Mouse (Mus musculus) spleen, adult 2 months (tissue): ENCODE data around the gene Thoc2.

Experiments used
- CTCF ChIP-seq: fragments of 200-500 bp; IDR thresholded peaks from 2 replicates; pipeline ENCODE4 v1.5.1; 2011; ENCODE audit warnings: mild to moderate bottlenecking, inconsistent platforms; ENCODE audit not compliant: insufficient read depth, insufficient read length, insufficient replicate concordance; ENCODE audit errors: extremely low read depth
- POLR2A ChIP-seq: fragments of 200-500 bp; IDR thresholded peaks from 2 replicates; pipeline ENCODE4 v1.6.1; 2011; ENCODE audit warnings: low read depth, low read length, inconsistent platforms

DNA sequence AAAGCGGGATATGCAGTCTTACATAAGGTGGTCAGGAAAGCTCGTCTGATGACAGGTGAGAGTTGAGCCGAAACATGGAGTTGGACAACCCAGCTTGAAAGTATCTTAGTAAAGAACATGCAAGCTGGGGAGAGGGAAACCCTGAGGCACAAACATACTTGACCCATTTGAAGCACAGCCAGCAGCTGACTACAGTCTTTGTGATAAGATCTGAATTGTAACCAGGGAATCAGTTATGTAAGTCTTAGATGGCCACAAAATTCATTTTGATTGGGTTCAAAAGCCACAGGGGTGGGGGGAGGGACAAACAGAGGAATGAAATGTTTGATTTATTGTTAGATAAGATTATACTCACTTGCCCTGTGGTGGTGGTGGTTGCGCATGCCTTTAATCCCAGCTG is 48.9 kb upstream of the Thoc2 start:
- TF ChIP-seq CTCF (no peak), POLR2A (no peak)
